Mouse (Mus musculus) hindbrain, embryonic 15.5 days (tissue): ENCODE measurements at regions not wholly inside any gene's neighbourhood (a gene's known extent, or its start where the extent isn't known, plus 50 kb on each side); places are given as distances from the start of the nearest gene placed in this dataset.
A peak's percentile ranks its signal among the peaks of the same experiment; 100 is the strongest.
"Not testable (repeated sequence)": the region's sequence is repeated elsewhere in the genome, so short reads cannot be mapped to it uniquely, and the experiment has no call there.

Source experiments
- ATAC-seq: fragments of 200-750 bp; cut with Nextera tagmentation; 2 replicates; pipeline ENCODE4 v1.8.0; 2017; ENCODE audit warnings: low read depth, moderate number of reproducible peaks, moderate TSS enrichment; ENCODE audit not compliant: low FRiP score
- H3K27ac ChIP-seq: fragments of 300-500 bp; sonication (generic); replicated peaks from 2 replicates; pipeline ENCODE4 v1.5.1; 2015; ENCODE audit warnings: mild to moderate bottlenecking, inconsistent platforms
- H3K27me3 ChIP-seq: fragments of 300-500 bp; sonication (generic); 2 replicates; pipeline ENCODE4 v1.6.1; 2015; ENCODE audit warnings: control low read depth, inconsistent platforms
- H3K36me3 ChIP-seq: fragments of 300-500 bp; sonication (generic); 2 replicates; pipeline ENCODE4 v1.6.1; 2015; ENCODE audit warnings: control low read depth, inconsistent platforms
- H3K4me1 ChIP-seq: fragments of 300-500 bp; sonication (generic); replicated peaks from 2 replicates; pipeline ENCODE4 v1.6.1; 2015; ENCODE audit warnings: control low read depth, inconsistent platforms
- H3K4me2 ChIP-seq: fragments of 300-500 bp; sonication (generic); 2 replicates; pipeline ENCODE4 v1.6.1; 2015; ENCODE audit warnings: moderate library complexity, mild to moderate bottlenecking, inconsistent platforms
- H3K4me3 ChIP-seq: fragments of 300-500 bp; sonication (generic); 2 replicates; pipeline ENCODE4 v1.5.1; 2015; ENCODE audit warnings: mild to moderate bottlenecking, inconsistent platforms
- H3K9ac ChIP-seq: fragments of 300-500 bp; sonication (generic); 2 replicates; pipeline ENCODE4 v1.6.1; 2015; ENCODE audit warnings: inconsistent platforms
- H3K9me3 ChIP-seq: fragments of 300-500 bp; sonication (generic); 2 replicates; pipeline ENCODE4 v1.6.1; 2016; ENCODE audit warnings: control low read depth, inconsistent platforms
- WGBS: fragments of 180-500 bp; shearing (Covaris S2); methylation state at CpG from one replicate; pipeline ENCODE4 v1.1.7; 2015; 5-methylcytosine and 5-hydroxymethylcytosine counted together

- no peaks in the 10 kb centered on the region for H3K27me3 ChIP-seq
- no peaks in the 10 kb centered on the region for H3K9me3 ChIP-seq
- H3K4me1 ChIP-seq = no peaks in the 10 kb centered on the region
- WGBS = 72% methylated on average over 2 of the region's 2 CpGs
- no peak overlapping the region for H3K4me2 ChIP-seq
- H3K27ac ChIP-seq = no peak overlapping the region
- H3K4me3 ChIP-seq = no peak overlapping the region
- H3K36me3 ChIP-seq = no peaks in the 10 kb centered on the region
- ATAC-seq = no peak
- no peak overlapping the region for H3K9ac ChIP-seq
These were observed 149.3 kb upstream of the Kctd3 start for GRCm38 (mm10) chr1:189156906-189157305.

- no peak overlapping the region for H3K4me2 ChIP-seq
- H3K4me1 ChIP-seq = no peaks in the 10 kb centered on the region
- no peak overlapping the region for H3K27ac ChIP-seq
- no peaks in the 10 kb centered on the region for H3K36me3 ChIP-seq
- H3K9me3 ChIP-seq = no peaks in the 10 kb centered on the region
- no peak overlapping the region for H3K4me3 ChIP-seq
- WGBS = 93% methylated on average over 2 of the region's 2 CpGs
- no peak overlapping the region for H3K9ac ChIP-seq
- ATAC-seq = no peak
- no peaks in the 10 kb centered on the region for H3K27me3 ChIP-seq
These were observed 146.7 kb upstream of the Kctd3 start for GRCm38 (mm10) chr1:189154376-189154775.

GRCm38 (mm10) chr1:189153150-189153549 lies 145.5 kb upstream of the Kctd3 start:
- Histone ChIP-seq H3K36me3 (no peaks in the 10 kb centered on the region), H3K27me3 (no peaks in the 10 kb centered on the region), H3K4me1 (no peaks in the 10 kb centered on the region), H3K27ac (no peak overlapping the region), H3K4me2 (no peak overlapping the region), H3K9ac (no peak overlapping the region), H3K4me3 (no peak overlapping the region), H3K9me3 (no peaks in the 10 kb centered on the region)
- 62% methylated on average over 10 of the region's 10 CpGs for WGBS
- no peak for ATAC-seq

- Histone ChIP-seq H3K9me3 (no peaks in the 10 kb centered on the region), H3K4me1 (peaks cover 6% of the 10 kb centered on the region; the same call in 1 of the 2 replicates), H3K9ac (no peak overlapping the region), H3K4me3 (no peak overlapping the region), H3K4me2 (peak overlapping the region; percentile 28), H3K27me3 (no peaks in the 10 kb centered on the region), H3K27ac (no peak overlapping the region), H3K36me3 (no peaks in the 10 kb centered on the region)
- 33% methylated on average over 9 of the region's 9 CpGs for WGBS
- ATAC-seq = no peak
These were observed 135.4 kb upstream of the Kctd3 start for GRCm38 (mm10) chr1:189142982-189143451.

GRCm38 (mm10) chr1:189142551-189142950 lies 134.9 kb upstream of the Kctd3 start:
- H3K27ac ChIP-seq = no peak overlapping the region
- WGBS = 36% methylated on average over 7 of the region's 7 CpGs
- ATAC-seq = no peak
- no peak overlapping the region for H3K4me3 ChIP-seq
- peak overlapping the region; percentile 28 for H3K4me2 ChIP-seq
- no peaks in the 10 kb centered on the region for H3K36me3 ChIP-seq
- H3K4me1 ChIP-seq = peaks cover 6% of the 10 kb centered on the region; the same call in 1 of the 2 replicates
- no peaks in the 10 kb centered on the region for H3K27me3 ChIP-seq
- no peaks in the 10 kb centered on the region for H3K9me3 ChIP-seq
- H3K9ac ChIP-seq = no peak overlapping the region

- no peak overlapping the region for H3K4me3 ChIP-seq
- ATAC-seq = no peak
- H3K27me3 ChIP-seq = no peaks in the 10 kb centered on the region
- no peak overlapping the region for H3K4me2 ChIP-seq
- H3K4me1 ChIP-seq = peaks cover 6% of the 10 kb centered on the region; the same call in 1 of the 2 replicates
- no peak overlapping the region for H3K27ac ChIP-seq
- no peak overlapping the region for H3K9ac ChIP-seq
- no peaks in the 10 kb centered on the region for H3K9me3 ChIP-seq
- 90% methylated on average over 9 of the region's 9 CpGs for WGBS
- no peaks in the 10 kb centered on the region for H3K36me3 ChIP-seq
These were observed 134.1 kb upstream of the Kctd3 start for GRCm38 (mm10) chr1:189141694-189142093.

GRCm38 (mm10) chr1:189136731-189137385 lies 129.2 kb upstream of the Kctd3 start:
- no peaks in the 10 kb centered on the region for H3K4me1 ChIP-seq
- no peaks in the 10 kb centered on the region for H3K36me3 ChIP-seq
- no peak overlapping the region for H3K9ac ChIP-seq
- ATAC-seq = no peak
- H3K27ac ChIP-seq = no peak overlapping the region
- H3K4me2 ChIP-seq = no peak overlapping the region
- WGBS = 81% methylated on average over 7 of the region's 7 CpGs
- no peak overlapping the region for H3K4me3 ChIP-seq
- H3K27me3 ChIP-seq = no peaks in the 10 kb centered on the region
- no peaks in the 10 kb centered on the region for H3K9me3 ChIP-seq

- Histone ChIP-seq H3K27ac (no peak overlapping the region), H3K4me1 (no peaks in the 10 kb centered on the region), H3K4me2 (no peak overlapping the region), H3K9ac (no peak overlapping the region), H3K4me3 (no peak overlapping the region), H3K9me3 (no peaks in the 10 kb centered on the region), H3K36me3 (no peaks in the 10 kb centered on the region), H3K27me3 (no peaks in the 10 kb centered on the region)
- 83% methylated on average over 4 of the region's 4 CpGs for WGBS
- ATAC-seq = no peak
These were observed 128.2 kb upstream of the Kctd3 start for GRCm38 (mm10) chr1:189135826-189136225.

GRCm38 (mm10) chr1:189128706-189129105 lies 121.1 kb upstream of the Kctd3 start:
- WGBS = 89% methylated on average over 2 of the region's 2 CpGs
- no peak for ATAC-seq
- Histone ChIP-seq H3K9me3 (no peaks in the 10 kb centered on the region), H3K4me2 (no peak overlapping the region), H3K27me3 (no peaks in the 10 kb centered on the region), H3K4me3 (no peak overlapping the region), H3K4me1 (no peaks in the 10 kb centered on the region), H3K27ac (no peak overlapping the region), H3K36me3 (no peaks in the 10 kb centered on the region), H3K9ac (no peak overlapping the region)

- H3K9me3 ChIP-seq, H3K9ac ChIP-seq, H3K4me3 ChIP-seq, H3K27ac ChIP-seq, H3K4me2 ChIP-seq, H3K27me3 ChIP-seq, ATAC-seq, H3K4me1 ChIP-seq, H3K36me3 ChIP-seq: not testable (repeated sequence)
- WGBS = 50% methylated on average over 5 of the region's 5 CpGs
These were observed 120.6 kb upstream of the Kctd3 start for GRCm38 (mm10) chr1:189128246-189128645.

- WGBS = 26% methylated on average over 5 of the region's 5 CpGs
- ATAC-seq = no peak
- Histone ChIP-seq H3K4me1 (no peaks in the 10 kb centered on the region), H3K9me3 (no peaks in the 10 kb centered on the region), H3K27me3 (no peaks in the 10 kb centered on the region), H3K4me3 (no peak overlapping the region), H3K4me2 (no peak overlapping the region), H3K27ac (no peak overlapping the region), H3K36me3 (no peaks in the 10 kb centered on the region), H3K9ac (no peak overlapping the region)
These were observed 119.7 kb upstream of the Kctd3 start for GRCm38 (mm10) chr1:189127367-189127766.

- H3K9ac ChIP-seq = no peak overlapping the region
These were observed 112.5 kb upstream of the Kctd3 start for GRCm38 (mm10) chr1:189119941-189120735.

More at GRCm38 (mm10) chr1:189119941-189120735, 112.5 kb upstream of the Kctd3 start:
- WGBS = 72% methylated on average over 6 of the region's 6 CpGs
- no peaks in the 10 kb centered on the region for H3K9me3 ChIP-seq
- no peak overlapping the region for H3K4me3 ChIP-seq
- ATAC-seq = no peak
- H3K4me1 ChIP-seq = no peaks in the 10 kb centered on the region
- no peaks in the 10 kb centered on the region for H3K36me3 ChIP-seq
- H3K4me2 ChIP-seq = no peak overlapping the region
- no peak overlapping the region for H3K27ac ChIP-seq
- H3K27me3 ChIP-seq = no peaks in the 10 kb centered on the region
